Mouse (Mus musculus) mesoderm, embryonic 11.5 days (tissue): ENCODE results near the gene Olfr1013.

Experiments
- DNase-seq: peaks from one replicate; pipeline ENCODE4 v3.0.0-alpha.2; 2012; ENCODE audit warnings: low read depth, low spot score

Olfr1013 gene

DNA sequence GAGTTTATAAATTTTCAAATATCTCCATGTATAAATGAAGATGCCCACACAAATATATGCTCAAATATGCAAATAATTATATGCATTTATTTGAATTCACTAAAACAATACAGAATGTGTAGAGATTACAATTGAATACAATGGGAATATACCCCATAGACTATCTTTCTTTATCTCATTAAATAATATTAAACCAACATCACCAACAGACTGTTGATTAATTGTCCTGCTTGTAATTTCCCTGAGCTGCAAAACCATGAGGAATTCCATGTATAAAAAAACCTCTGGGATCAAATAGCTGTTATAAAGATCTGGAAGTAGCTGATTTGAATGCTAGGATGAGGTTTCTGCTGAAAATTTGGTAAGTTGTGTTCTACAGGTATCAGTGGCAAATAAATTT, at the start of gene Olfr1013:
Gene Olfr1013, plus strand, starts transcription at position 301 of the 400 bp plus-strand sequence.
- DNase-seq: no peak

- DNase-seq: peak; percentile 41
These were observed 41.1 kb upstream of the Olfr1013 start for GRCm38 (mm10) chr2:85725793-85726192.

GRCm38 (mm10) chr2:85753822-85754221, 13.1 kb upstream of the Olfr1013 start:
- no peak for DNase-seq

GRCm38 (mm10) chr2:85762666-85763065, 4.2 kb upstream of the Olfr1013 start, which contains the start of gene Olfr1012:
Olfr1012 (minus strand) TSS chr2:85762766.
- DNase-seq: no peak

GRCm38 (mm10) chr2:85772413-85772812, 5.5 kb downstream of the Olfr1013 start, which contains the start of gene Olfr1014:
Olfr1014 (plus strand) TSS chr2:85772713.
- no peak for DNase-seq

DNA sequence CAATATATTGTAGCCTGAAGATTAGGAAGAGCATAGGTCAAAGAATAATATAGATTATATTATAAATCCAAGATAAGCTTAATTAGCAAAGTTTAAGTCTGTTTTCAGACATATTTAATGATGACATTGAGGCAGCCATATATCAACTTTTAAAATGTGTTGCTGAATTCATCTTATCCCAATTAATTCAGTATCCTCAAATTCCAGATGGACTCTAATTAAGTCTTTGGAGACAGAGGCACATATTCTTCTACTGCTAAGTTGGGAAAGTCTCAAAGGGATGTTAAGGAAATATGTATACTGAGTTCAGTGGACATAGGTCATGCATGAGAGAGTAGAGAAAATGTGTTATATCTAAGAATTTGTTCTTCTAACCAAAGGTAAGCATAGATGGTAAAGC, 14.8 kb downstream of the Olfr1013 start, which contains the start of gene Olfr1015:
Gene Olfr1015, plus strand, starts transcription at position 301 of the 400 bp plus-strand sequence.
- DNase-seq: no peak

DNA sequence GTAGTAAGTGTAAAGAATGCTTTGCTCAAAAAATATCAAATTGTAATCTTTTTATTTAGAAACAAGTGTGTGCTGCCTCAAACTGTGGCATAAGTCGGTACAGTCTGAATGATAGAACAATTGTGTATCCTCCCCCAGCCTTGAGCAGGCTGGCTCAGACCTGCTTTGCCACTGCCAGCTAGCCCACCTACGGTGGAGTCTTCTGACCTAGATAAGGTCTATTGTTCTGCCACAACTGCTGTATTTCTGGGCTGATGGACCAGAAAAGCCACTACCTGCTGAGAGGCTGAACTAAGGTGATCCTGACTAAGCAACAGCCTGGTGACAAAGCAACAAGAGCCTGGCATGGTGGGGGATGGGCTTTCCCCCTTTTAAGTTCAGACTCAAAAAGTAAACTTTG, 25.4 kb downstream of the Olfr1013 start:
- DNase-seq: no peak

DNA sequence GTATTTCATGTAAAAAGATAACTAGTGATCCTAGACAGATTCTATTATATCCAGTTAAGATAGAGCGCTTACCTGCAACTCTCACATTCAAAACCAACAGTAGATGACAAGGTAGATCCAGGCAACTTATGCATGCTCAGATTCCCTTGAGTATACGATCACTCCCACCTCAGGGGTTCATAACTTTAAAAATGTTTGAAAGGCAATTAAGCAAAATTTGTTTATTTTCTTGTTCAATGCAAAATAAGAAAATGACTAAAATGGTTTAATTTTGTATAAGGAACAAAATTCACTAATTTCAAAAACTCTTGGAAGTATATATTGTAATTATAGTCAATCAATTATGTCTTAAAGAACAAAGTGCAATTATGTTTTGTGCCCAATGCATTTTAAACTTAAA, 35.5 kb downstream of the Olfr1013 start, which contains the start of gene Olfr1016:
Gene Olfr1016, minus strand, starts transcription at position 101 of the 400 bp plus-strand sequence.
- no peak for DNase-seq

DNA sequence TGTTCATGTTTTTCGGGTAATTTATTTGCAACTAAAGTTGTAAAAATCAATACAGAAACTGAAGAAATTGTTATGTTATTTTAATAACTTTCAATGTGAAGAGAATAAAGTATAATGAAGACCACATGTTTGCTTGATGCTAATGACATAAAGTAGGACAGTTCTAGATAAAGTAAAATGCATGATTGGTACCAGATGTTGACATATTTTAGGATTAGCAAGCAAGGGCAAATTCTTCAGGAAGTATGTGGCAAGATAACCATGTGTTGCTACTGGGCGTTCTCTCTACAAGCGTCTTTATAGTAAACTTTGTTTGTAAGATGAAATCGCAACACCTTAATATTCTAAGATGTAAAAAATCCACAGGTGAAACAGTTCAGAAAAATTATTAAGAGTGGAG, 37.6 kb downstream of the Olfr1013 start:
- peak; percentile 15 for DNase-seq

GRCm38 (mm10) chr2:85818179-85818578, 51.3 kb downstream of the Olfr1013 start, which contains the start of gene Olfr1018:
Olfr1018 (plus strand) TSS chr2:85818479.
- no peak for DNase-seq
